18 mouse cellular contexts compared by ENCODE assay signal in genomic region chr16:25314006-25314405, GRCm38 (mm10). TPM values are rescaled to one million over a fixed set of nuclear protein-coding genes. Genes with fewer than 3 reads are reported as not detected.
DNase-seq lines count a peak whose midpoint lies in the region; ATAC-seq lines count a peak whose summit lies in the region.
"Had no signal": no experiment of that assay in that cellular context is flagged by ENCODE, and none has a peak within 500 bp of the region (broad histone marks: within the 10 kb centered on the region; RNA-seq: fewer than 3 reads in every experiment).

No protein-coding gene starts in this region.

- H3K4me3 ChIP-seq in forebrain, embryonic 13.5 days = no peak overlapping the region
- no peak overlapping the region for H3K4me3 ChIP-seq in forebrain, embryonic 11.5 days (ENCODE audit: low read depth, low read length)
- H3K4me3 ChIP-seq in midbrain, embryonic 15.5 days = no peak overlapping the region
- H3K4me3 ChIP-seq: limb, embryonic 12.5 days had no signal

- no peak for DNase-seq in forebrain, embryonic 11.5 days (ENCODE audit: low spot score)
- DNase-seq in frontal cortex, postnatal 36 days (ENCODE audit: low spot score in 2 of 2) = peak; percentile 72 to 87
- DNase-seq in left cerebral cortex, adult 8-10 months (ENCODE audit: low spot score in 2 of 2) = peak; percentile 15 to 83
- peak; percentile 63 to 86 for DNase-seq in right cerebral cortex, postnatal 36 days (ENCODE audit: low spot score in 2 of 2)
- DNase-seq in adrenal gland, adult 18-20 months (ENCODE audit: low spot score in 2 of 2) = no peak
- no peak for DNase-seq in kidney, postnatal 14 days
- DNase-seq: cerebellum, postnatal 36 days; heart, adult 18-20 months; lung, adult 18-20 months; thymus, adult 2 months had no signal

- H3K4me1 ChIP-seq in forebrain, embryonic 13.5 days = no peaks in the 10 kb centered on the region
- H3K4me1 ChIP-seq in forebrain, embryonic 11.5 days (replicated peaks; ENCODE audit: control insufficient read depth, insufficient read depth, low read length) = no peaks in the 10 kb centered on the region
- no peaks in the 10 kb centered on the region for H3K4me1 ChIP-seq in midbrain, embryonic 15.5 days
- H3K4me1 ChIP-seq: limb, embryonic 12.5 days had no signal

- WGBS in forebrain, embryonic 13.5 days = 79% methylated on average over 5 of the region's 5 CpGs
- 80% methylated on average over 5 of the region's 5 CpGs for WGBS in forebrain, embryonic 11.5 days
- 80% methylated on average over 5 of the region's 5 CpGs for WGBS in midbrain, embryonic 15.5 days

- no peak overlapping the region for H3K4me2 ChIP-seq in forebrain, embryonic 13.5 days
- no peak overlapping the region for H3K4me2 ChIP-seq in forebrain, embryonic 11.5 days (ENCODE audit: low read depth, low read length, severe bottlenecking)
- H3K4me2 ChIP-seq in midbrain, embryonic 15.5 days = no peak overlapping the region
- H3K4me2 ChIP-seq: limb, embryonic 12.5 days had no signal

- ATAC-seq in forebrain, embryonic 13.5 days = peak; percentile 48; the same call in 1 of the 2 replicates
- ATAC-seq in forebrain, embryonic 11.5 days (replicated peaks; ENCODE audit: low FRiP score) = no peak
- ATAC-seq in midbrain, embryonic 15.5 days (replicated peaks) = no peak
- ATAC-seq: activated CD4-positive, CD25-positive, alpha-beta regulatory T cell, adult 4 months; intestine, postnatal 0 days had no signal

- H3K27ac ChIP-seq in forebrain, embryonic 13.5 days = no peak overlapping the region
- H3K27ac ChIP-seq in forebrain, embryonic 11.5 days (ENCODE audit: low read depth, low read length) = no peak overlapping the region
- H3K27ac ChIP-seq in midbrain, embryonic 15.5 days = no peak overlapping the region
- H3K27ac ChIP-seq: limb, embryonic 12.5 days had no signal

- H3K9me3 ChIP-seq in forebrain, embryonic 13.5 days (replicated peaks) = no peaks in the 10 kb centered on the region
- no peaks in the 10 kb centered on the region for H3K9me3 ChIP-seq in forebrain, embryonic 11.5 days (ENCODE audit: control insufficient read depth, low read length)
- H3K9me3 ChIP-seq in midbrain, embryonic 15.5 days = no peaks in the 10 kb centered on the region
- H3K9me3 ChIP-seq: limb, embryonic 12.5 days had no signal

- no peaks in the 10 kb centered on the region for H3K27me3 ChIP-seq in forebrain, embryonic 13.5 days
- no peaks in the 10 kb centered on the region for H3K27me3 ChIP-seq in forebrain, embryonic 11.5 days (ENCODE audit: control insufficient read depth, insufficient read depth, low read length)
- H3K27me3 ChIP-seq in midbrain, embryonic 15.5 days (replicated peaks) = no peaks in the 10 kb centered on the region
- H3K27me3 ChIP-seq: limb, embryonic 12.5 days had no signal

- no peaks in the 10 kb centered on the region for H3K36me3 ChIP-seq in forebrain, embryonic 13.5 days (ENCODE audit: poor library complexity, severe bottlenecking)
- H3K36me3 ChIP-seq in forebrain, embryonic 11.5 days (ENCODE audit: control insufficient read depth, insufficient read depth, low read length) = no peaks in the 10 kb centered on the region
- H3K36me3 ChIP-seq in midbrain, embryonic 15.5 days (replicated peaks) = no peaks in the 10 kb centered on the region
- H3K36me3 ChIP-seq: G1E; limb, embryonic 12.5 days had no signal

- H3K9ac ChIP-seq in forebrain, embryonic 13.5 days = no peak overlapping the region
- H3K9ac ChIP-seq in forebrain, embryonic 11.5 days (ENCODE audit: low read length) = no peak overlapping the region
- no peak overlapping the region for H3K9ac ChIP-seq in midbrain, embryonic 15.5 days
- H3K9ac ChIP-seq: limb, embryonic 12.5 days had no signal

RNA-seq across cellular contexts. Expression of gene Tprg, which starts 27.4 kb away (rescaled TPM):
- polyA plus RNA-seq in forebrain, embryonic 13.5 days (2015; fragmentation: Nextera tagmentation; extraction: Ambion mirVana) = not detected in 2 replicates
- 0.17 TPM in 1 of 2 replicates, not detected in the other for polyA plus RNA-seq in forebrain, embryonic 11.5 days (2014; fragmentation: Nextera tagmentation; extraction: Ambion mirVana)
- not detected for total RNA-seq in left cerebral cortex, adult 8-10 months (2022)
- total RNA-seq in adrenal gland, adult 18-20 months (2021) = not detected
- 0.15 TPM in 1 of 2 replicates, not detected in the other for polyA plus RNA-seq in midbrain, embryonic 15.5 days (2015; fragmentation: Nextera tagmentation; extraction: Ambion mirVana)
- total RNA-seq: heart, adult 18-20 months; megakaryocyte, adult 5-6 weeks had no signal
- polyA plus RNA-seq: activated CD4-positive, CD25-positive, alpha-beta regulatory T cell, adult 4 months; G1E; hindbrain, embryonic 11.5 days; intestine, postnatal 0 days; limb, embryonic 12.5 days had no signal

Comparison
In these comparisons a context has a peak if more than half of its experiments do, and no peak if none do; other contexts are left out.
1. DNase-seq: peak in frontal cortex, postnatal 36 days (2 of 2), left cerebral cortex, adult 8-10 months (2 of 2) and right cerebral cortex, postnatal 36 days (2 of 2); none in forebrain, embryonic 11.5 days (single experiment), adrenal gland, adult 18-20 months (0 of 2) and kidney, postnatal 14 days (single experiment).